Mouse (Mus musculus) megakaryocyte progenitor cell, adult 5-6 weeks (primary cell): ENCODE data around the gene Olfr156. TPM values are rescaled to one million over a fixed set of nuclear protein-coding genes. Genes with fewer than 3 reads are reported as not detected.
A peak's percentile ranks its signal among the peaks of the same experiment; 100 is the strongest.
"Not testable (repeated sequence)": the region's sequence is repeated elsewhere in the genome, so short reads cannot be mapped to it uniquely, and the experiment has no call there.

Experiments
- ATAC-seq: replicated peaks from 2 replicates; pipeline ENCODE4 v1.8.0; 2016; ENCODE audit warnings: mild to moderate bottlenecking, moderate TSS enrichment, inconsistent platforms; ENCODE audit not compliant: poor library complexity
- total RNA-seq, 2 experiments: library from RNA; stranded (forward) in 1 of 2; stranded (reverse) in 1 of 2; fragments of 157-497, 149-512 nt in 1 of 2; fragments of 200-1000 nt in 1 of 2; gene quantifications; 2 replicates each; pipeline versions ENCODE4 v1.2.3 to v1.2.4; 2015 to 2017

The Olfr156 gene
- total RNA-seq (2015) (not detected in 2 replicates), total RNA-seq (2017) (not detected in 2 replicates)

DNA sequence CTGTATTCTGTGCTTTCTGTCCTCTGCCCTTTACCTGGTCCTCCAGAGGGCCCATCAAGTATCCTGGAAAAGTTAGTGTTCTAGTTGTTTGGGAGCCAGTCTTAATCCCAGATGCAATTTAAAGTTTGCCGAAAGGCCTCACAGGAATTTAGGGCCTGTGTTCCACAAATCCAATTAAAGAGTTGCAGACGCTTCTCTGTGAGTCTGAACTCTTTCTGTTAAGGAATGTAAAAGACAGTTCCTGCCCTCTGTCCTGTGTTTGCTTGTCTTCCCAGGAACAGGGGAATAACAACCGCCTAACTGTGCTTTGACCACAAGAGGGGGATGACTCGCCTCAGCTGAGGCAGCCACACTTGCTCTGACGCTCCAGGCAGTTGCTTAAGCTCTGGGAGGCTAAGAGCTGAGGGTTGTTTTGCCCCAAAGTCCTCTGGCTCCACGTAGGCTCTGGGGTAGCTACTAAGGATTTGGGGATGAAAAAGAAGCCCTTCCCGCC, at the start of gene Olfr156:
TSS of gene Olfr156 (minus strand) at position 51 of the 493 bp plus-strand sequence.
- ATAC-seq, result 0 out of 2 replicates have a peak, but pooled peaks have one; percentile 29

GRCm38 (mm10) chr4:43869821-43870220, 46.1 kb upstream of the Olfr156 start:
- ATAC-seq, result no peak

DNA sequence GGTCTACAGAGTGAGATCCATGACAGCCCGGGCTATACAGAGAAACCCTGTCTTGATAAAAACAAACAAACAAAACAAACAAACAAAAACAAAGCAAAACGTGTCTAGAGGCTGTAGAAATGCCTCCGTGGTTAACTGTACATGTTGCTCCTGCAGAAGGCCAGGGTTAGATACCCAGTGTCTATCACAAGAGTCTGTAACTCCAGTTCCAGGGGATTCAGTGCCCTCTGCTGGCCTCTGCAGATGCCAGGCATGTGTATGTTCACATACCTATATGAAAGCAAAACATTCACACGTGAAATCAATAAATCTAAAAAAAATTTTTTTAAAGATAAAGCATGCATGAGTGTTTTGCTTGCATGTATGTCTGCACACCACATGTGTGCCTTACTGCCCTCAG, 39.6 kb upstream of the Olfr156 start:
- no peak for ATAC-seq

GRCm38 (mm10) chr4:43860744-43861519, 37.2 kb upstream of the Olfr156 start:
- peak; percentile 89 for ATAC-seq

DNA sequence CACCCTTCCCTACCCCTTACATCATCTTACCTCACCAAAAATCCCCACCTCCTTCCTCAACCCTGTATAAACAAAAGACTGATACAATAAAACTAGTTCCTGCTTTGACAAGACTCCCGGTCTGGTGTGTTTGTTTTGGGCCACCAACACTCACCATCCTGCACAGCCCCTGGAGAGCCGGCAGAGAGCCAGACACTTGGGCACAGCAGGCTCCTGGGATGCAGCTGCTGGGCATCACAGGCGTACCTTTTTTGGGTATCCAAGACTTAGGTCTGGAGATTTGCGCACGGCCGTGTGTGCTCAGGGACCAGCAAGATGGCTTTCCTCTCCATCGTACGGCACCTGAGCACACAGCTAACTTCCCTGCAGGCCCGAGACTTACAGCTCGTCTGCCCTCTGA, 36.2 kb upstream of the Olfr156 start:
- no peak for ATAC-seq

DNA sequence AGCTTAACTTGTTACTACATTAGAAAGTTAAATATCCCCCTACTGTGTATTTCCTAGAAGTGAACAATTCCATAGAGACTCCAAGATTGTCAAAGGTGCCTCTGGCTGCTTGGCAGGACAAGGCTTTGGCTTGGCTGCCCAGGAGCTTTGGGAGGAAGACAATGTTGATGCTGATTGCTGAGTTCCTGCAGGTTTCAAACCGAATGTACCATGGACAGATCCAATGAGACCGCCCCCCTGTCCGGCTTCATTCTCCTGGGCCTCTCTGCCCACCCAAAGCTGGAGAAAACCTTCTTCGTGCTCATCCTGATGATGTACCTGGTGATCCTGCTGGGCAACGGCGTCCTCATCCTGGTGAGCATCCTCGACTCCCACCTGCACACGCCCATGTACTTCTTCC, 30.4 kb upstream of the Olfr156 start:
- no peak for ATAC-seq

DNA sequence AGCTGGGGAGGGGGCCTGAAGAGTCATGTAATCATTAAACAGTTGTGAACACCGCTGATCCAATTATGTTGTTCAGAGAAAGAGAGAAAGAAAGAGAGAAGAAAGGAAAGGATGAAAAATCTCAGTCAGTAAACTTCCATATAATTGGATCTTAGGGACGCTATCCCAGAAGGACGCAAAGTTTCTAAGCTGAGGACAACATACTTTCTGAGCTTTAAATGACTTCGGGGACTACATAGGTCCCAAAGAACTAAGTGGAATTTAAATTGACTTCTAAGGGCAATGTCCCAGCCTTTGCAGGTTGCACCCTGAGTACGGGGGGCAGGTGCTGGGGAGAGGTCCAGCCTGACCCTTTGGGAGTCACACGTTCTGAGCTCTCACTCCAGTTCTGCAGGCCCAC, 27.6 kb upstream of the Olfr156 start, which contains the start of gene Olfr155:
TSS of gene Olfr155 (plus strand) at position 301 of the 400 bp plus-strand sequence.
- no peak for ATAC-seq

DNA sequence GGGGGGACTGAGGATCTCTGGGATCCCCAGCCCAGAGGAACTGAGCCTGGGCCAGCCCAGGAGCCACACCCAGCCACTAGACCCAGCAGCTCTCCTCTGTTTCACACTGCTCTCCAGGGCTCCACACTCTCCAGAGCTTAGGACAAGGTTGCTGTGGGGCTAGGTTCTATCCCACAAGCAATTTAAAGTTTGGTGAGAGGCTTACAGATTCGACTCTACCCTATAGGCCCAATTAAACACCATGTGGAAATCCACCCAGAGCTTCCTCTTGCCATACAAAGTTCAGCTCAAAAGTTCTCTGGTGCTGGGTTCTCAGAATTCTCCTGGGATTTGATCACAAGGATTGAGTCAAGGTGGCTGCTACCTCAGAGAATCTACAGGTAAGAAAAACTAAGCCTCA, 16.4 kb upstream of the Olfr156 start, which contains the start of gene Olfr157:
TSS of gene Olfr157 (minus strand) at position 101 of the 400 bp plus-strand sequence.
- ATAC-seq, result no peak

- no peak for ATAC-seq
These were observed 14.6 kb upstream of the Olfr156 start for GRCm38 (mm10) chr4:43838326-43838725.

GRCm38 (mm10) chr4:43834749-43835148, 11.1 kb upstream of the Olfr156 start:
- ATAC-seq, result no peak

- ATAC-seq, result no peak
These were observed 10.1 kb upstream of the Olfr156 start for GRCm38 (mm10) chr4:43833752-43834151.

GRCm38 (mm10) chr4:43832031-43832430, 8.3 kb upstream of the Olfr156 start:
- no peak for ATAC-seq

GRCm38 (mm10) chr4:43828806-43829205, 5.1 kb upstream of the Olfr156 start:
- no peak for ATAC-seq

- no peak for ATAC-seq
These were observed 672 bp downstream of the Olfr156 start for GRCm38 (mm10) chr4:43822896-43823550.

DNA sequence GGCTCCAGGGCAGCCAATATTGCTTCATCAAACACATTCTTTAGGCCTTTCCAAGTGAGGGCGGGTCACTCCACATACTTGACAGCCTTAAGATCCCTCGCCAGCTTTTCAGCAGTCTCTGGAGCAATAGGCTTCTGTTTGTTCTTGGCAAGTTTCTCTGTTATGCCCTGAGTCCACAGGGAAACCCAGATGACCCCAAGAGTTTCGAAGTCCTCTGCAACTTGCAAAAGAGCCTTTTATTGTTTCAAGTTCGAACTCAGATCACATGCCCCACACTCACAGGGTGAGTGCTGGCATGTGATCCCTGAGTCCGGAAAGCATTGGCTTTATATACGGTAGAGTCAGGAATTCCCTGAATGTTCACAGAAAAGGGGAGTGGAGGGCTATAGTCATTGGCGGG, 24.8 kb downstream of the Olfr156 start:
- ATAC-seq, result no peak

DNA sequence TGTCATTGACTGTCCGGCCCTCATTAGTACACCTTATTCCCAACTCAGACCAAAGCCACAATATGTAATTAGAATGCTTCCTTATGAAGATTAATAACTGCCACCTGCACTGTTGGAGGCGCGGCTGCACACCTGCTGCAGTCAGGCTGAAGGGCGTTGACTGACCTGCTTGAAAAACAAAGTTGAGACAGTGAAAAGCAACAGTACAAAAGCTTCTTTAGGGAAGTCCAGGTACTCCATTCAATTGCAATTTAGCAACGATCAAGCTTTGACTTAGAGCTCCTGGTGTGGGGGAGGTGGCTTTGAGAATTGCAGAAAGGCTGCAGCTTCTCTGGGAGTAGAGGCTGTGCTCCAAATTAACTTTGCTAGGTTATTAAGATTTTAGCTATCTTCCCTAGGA, 27.9 kb downstream of the Olfr156 start:
- not testable (repeated sequence) for ATAC-seq

DNA sequence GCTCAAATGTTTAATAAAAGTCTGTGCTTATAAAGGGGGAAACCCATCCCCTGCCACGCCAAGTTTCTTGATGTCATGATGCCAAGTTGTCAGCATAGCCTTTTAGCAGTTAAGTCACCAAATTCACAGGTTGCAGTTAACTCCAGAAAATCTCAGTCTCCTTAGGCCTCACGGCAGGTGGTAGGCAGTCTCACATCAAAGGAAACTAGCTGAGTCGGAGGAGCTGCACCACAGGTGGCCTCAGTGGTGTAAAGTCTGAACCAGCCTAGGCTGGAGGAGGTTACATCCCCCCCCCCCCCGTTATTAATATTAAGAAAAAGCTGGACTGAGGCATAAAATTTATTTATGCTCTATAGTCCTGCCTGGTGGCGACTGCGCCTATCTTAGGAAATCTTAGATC, 28.4 kb downstream of the Olfr156 start:
- no peak for ATAC-seq

GRCm38 (mm10) chr4:43772304-43772703, 51.4 kb downstream of the Olfr156 start:
- no peak for ATAC-seq

- no peak for ATAC-seq
These were observed 52.1 kb downstream of the Olfr156 start for GRCm38 (mm10) chr4:43771626-43772025.

GRCm38 (mm10) chr4:43770909-43771308, 52.8 kb downstream of the Olfr156 start, which contains the start of gene Olfr159:
Gene Olfr159 (minus strand): TSS chr4:43771009.
- no peak for ATAC-seq
